Mouse (Mus musculus) adrenal gland, postnatal 25 days (tissue): ENCODE data around the gene Vmn1r188. TPM values are rescaled to one million over a fixed set of nuclear protein-coding genes. Genes with fewer than 3 reads are reported as not detected.
"Not testable (repeated sequence)": the region's sequence is repeated elsewhere in the genome, so short reads cannot be mapped to it uniquely, and the experiment has no call there.

ENCODE experiments used
- DNase-seq: peaks from one replicate; pipeline ENCODE4 v3.0.0; 2021; ENCODE audit warnings: mixed read lengths
- long read RNA-seq: library from polyadenylated mRNA; stranded (forward); transcript quantifications from one replicate; pipeline ENCODE4 v2.0.0, GENCODE M21; 2021
- total RNA-seq: library from RNA; stranded (reverse); gene quantifications from 2 replicates; pipeline ENCODE4 v1.2.3, GENCODE M21; 2021

The Vmn1r188 gene
- total RNA-seq = not detected in 2 replicates
- long read RNA-seq = 0 reads

DNA sequence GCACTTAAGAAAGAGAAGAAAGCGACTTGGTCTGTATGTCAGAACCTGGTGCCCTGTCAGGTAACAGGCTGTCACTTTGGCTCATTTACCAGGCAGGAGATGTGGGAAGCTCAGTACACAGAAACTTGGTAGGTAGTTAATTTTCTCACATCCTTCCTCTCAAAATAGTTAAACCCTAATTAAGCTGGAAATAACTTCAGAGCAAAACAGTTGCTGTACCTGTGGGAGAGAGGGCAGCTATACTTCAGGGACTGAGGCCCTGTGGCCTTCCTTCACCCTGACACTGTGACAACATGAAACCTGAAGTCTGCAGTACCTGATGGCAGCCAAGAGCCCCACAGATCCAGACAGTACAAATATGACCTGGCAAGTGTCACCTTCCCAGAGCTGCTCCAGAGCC lies at the start of gene Vmn1r188:
Gene Vmn1r188, plus strand, starts transcription at position 301 of the 400 bp plus-strand sequence.
- not testable (repeated sequence) for DNase-seq

DNA sequence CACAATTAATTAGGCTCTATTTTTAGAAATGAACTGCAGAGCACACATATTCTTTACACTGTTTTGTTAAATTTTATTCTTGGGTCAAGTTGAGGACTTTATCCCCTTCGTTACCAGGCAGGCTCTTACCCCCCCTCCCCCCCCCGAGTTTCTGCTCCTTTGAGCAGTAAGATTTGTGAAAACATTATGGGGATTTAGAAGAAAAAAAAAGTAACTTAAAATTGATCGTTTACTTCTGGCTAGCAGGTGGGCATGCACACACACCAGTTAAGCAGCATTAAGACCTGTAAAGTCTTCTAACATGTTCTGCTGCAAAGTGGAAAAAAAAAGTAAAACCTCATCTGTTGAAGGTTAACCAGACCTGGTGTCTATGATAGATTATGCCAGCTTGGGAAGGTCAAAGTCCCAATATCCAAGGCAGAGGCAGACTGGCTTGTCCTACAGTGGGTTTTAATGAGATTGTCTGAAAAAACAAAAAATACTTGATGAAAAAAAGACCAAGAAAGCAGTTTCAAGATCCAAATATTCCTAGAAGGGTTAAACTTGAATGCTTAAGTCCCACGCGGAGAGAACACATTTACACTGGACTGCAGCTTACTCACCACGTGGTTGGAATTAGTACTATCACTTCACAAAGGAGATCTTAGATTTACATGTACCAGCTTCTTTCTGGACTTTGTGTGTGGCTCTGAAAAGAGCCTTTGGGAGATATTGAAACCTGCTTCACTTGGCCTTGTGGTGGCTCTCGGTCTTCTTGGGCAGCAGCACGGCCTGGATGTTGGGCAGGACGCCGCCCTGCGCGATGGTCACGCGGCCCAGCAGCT lies 49.6 kb upstream of the Vmn1r188 start:
- DNase-seq = no peak

DNA sequence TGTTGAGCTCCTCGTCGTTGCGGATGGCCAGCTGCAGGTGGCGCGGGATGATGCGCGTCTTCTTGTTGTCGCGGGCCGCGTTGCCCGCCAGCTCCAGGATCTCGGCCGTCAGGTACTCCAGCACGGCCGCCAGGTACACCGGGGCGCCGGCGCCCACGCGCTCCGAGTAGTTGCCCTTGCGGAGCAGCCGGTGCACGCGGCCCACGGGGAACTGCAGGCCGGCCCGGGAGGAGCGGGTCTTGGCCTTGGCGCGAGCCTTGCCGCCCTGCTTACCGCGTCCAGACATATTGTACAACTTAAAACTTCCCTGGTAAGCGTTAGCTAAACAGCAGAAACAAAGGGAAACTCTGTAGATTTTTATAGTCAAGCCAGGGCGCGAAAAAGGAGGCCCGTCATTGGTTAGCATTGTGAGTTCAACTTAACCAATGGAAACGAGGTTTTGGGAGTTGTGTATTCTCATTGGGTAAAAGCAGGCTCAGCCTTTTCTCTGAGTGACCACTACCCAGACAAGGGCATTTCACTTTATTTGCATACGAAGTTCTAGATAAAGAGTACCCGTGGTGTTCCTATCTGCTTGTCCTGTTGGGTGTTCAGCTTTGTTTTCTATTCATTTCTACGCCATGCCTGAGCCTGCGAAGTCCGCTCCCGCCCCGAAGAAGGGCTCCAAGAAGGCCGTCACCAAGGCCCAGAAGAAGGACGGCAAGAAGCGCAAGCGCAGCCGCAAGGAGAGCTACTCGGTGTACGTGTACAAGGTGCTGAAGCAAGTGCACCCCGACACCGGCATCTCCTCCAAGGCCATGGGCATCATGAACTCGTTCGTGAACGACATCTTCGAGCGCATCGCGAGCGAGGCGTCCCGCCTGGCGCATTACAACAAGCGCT lies 48.7 kb upstream of the Vmn1r188 start, which contains the start of the genes Hist1h2ah and Hist1h2bk:
Gene Hist1h2ah, minus strand, starts transcription at position 302 of the 882 bp plus-strand sequence.
Gene Hist1h2bk, plus strand, starts transcription at position 604 of the 882 bp plus-strand sequence.
- DNase-seq = peak; percentile 70

DNA sequence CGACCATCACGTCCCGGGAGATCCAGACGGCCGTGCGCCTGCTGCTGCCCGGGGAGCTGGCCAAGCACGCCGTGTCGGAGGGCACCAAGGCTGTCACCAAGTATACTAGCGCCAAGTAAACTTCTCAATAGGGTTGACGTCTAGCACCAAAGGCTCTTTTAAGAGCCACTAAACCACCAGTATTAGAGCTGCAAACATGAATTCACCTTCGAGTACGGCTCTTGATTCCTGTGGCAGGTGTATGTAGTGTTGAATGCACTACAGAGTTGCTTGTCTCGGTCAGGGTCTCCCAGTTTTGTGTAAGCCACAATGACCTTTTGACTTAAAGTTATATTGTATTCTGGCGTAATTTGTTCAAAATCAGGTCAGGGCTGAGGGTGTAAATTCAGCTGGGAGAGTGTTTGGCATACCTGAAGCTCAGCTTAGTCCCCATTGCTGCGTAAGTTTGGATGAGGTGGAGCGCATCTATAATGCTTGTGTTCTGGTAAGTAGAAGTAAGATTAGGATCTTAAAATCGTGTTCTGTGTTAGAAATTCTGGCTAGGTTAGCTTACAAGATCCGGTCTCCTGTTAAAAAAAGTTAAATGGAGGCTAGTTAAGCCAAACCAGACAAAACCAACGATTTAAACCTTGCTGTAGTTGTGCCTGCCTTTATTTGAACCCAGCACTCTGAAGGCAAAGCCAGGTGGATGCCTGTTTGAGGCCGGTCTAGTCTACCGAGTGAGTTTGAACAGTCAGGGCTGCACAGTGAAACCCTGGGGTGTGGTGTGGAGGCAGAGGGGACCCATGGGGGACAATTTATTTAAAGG lies 47.9 kb upstream of the Vmn1r188 start:
- no peak for DNase-seq

DNA sequence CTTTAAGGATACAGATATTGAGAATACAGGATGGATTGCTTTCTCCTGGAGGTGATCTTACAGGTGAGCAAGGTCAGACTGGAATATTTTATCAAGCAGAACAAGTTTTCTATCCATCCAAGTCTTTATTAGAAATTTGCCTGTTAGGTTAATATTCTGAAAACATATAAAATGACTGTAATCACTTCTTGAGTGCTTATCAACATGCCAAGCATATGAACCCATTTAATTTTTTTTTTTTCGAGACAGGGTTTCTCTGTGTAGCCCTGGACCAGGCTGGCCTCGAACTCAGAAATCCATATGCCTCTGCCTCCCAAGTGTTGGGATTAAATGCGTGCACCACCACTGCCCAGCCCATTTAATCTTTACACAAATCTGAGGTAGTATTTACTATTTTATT lies 47.3 kb upstream of the Vmn1r188 start:
- DNase-seq = no peak

DNA sequence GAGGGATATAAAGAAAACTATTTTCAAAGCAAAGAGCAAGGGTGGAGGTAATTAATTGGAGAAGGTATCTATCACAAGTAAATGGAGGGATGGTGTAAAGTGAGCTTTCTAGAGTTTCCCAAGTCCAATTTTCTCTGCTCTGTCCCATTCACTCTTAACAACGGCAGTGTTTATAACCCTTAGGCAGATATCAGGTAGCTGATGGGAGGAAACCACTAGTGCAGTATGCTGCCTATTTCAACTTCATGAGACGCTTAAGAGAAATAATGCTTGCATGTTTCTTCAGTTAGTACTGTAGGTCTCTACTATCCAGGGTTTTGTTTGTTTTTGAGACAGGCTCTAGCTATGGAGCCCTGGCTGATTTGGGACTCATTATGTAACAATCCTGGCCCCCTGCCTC lies 46.8 kb upstream of the Vmn1r188 start:
- DNase-seq = no peak

DNA sequence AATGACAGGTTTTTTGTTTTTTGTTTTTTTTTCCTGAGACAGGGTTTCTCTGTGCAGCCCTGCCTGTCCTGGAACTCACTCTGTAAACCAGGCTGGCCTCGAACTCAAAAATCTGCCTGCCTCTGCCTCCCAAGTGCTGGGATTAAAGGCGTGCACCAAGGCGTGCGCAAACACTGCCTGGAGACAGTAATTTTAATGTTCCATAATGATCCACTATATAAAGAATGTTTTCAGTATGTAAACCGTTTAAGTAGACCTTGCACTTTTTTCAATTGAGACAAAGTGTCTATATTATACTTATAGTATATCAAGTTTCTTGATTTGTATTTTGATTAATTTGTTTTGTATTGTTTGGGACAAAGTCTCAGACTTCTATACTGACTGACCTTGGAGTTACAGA lies 44.9 kb upstream of the Vmn1r188 start:
- DNase-seq = no peak

DNA sequence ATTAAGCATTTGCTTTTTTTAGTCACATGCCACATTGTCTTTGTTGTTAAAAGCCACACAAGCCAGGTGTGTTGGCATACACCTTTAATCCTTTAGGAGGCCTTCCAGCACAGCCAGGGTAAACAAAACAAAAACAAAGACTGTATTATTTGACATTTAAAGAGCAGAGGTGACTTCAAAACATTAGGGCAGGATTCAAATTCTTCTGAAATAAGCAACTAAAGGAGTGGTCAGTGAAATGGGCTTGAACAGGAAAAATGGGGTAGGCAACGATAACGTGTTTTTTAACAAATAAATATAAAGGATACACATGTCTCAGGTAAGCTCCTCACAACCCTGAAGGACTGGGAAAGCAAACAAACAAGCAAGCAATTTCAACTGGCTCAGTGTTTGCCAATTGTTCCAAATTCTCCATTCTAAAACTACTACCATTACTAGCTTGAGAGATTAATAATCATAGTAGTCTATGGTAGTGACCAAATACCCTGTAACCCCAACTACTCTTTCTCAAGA lies 44.2 kb upstream of the Vmn1r188 start:
- no peak for DNase-seq

DNA sequence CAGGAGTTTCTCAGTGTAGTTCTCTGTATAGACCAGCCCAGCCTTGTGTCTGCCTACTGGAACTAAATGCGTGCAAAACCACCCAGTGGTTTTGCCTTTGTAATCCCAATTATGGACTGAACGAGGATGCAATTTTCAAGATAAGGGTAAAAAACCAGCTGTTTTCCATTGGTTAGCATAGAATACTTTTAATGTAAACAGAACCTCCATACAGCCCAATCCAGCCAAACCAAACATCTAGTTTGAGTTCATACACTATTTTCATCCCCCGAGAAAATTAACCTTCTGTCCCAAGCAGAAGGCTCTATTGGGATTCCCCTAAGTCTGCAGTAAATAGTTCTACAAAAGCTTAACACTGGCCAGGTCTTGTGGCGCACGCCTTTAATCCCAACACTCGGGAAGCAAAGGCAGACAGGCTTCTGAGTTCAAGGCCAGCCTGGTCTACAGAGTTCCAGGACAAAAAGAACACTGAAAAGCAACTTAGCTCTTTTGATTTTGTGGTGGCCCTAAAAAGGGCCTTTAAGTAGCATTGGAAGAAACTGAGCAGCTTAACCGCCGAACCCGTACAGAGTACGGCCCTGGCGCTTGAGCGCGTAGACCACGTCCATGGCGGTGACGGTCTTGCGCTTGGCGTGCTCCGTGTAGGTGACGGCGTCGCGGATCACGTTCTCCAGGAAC lies 43.6 kb upstream of the Vmn1r188 start:
- no peak for DNase-seq

DNA sequence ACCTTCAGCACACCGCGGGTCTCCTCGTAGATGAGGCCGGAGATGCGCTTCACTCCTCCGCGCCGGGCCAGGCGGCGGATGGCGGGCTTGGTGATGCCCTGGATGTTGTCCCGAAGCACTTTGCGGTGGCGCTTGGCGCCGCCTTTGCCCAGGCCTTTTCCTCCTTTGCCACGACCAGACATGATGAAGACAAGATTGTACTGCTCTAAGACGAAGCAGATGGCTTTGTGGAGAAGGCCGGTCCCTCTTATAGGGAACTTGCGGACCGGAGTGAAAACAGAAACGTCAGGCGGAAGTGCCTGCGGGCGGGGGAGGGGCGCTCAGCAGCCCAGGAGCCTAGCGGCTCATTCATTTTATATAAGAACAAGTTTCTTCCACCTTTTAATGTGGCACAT lies 43.1 kb upstream of the Vmn1r188 start, which contains the start of gene Hist1h4i:
Gene Hist1h4i, minus strand, starts transcription at position 221 of the 395 bp plus-strand sequence.
- DNase-seq = peak; percentile 94

DNA sequence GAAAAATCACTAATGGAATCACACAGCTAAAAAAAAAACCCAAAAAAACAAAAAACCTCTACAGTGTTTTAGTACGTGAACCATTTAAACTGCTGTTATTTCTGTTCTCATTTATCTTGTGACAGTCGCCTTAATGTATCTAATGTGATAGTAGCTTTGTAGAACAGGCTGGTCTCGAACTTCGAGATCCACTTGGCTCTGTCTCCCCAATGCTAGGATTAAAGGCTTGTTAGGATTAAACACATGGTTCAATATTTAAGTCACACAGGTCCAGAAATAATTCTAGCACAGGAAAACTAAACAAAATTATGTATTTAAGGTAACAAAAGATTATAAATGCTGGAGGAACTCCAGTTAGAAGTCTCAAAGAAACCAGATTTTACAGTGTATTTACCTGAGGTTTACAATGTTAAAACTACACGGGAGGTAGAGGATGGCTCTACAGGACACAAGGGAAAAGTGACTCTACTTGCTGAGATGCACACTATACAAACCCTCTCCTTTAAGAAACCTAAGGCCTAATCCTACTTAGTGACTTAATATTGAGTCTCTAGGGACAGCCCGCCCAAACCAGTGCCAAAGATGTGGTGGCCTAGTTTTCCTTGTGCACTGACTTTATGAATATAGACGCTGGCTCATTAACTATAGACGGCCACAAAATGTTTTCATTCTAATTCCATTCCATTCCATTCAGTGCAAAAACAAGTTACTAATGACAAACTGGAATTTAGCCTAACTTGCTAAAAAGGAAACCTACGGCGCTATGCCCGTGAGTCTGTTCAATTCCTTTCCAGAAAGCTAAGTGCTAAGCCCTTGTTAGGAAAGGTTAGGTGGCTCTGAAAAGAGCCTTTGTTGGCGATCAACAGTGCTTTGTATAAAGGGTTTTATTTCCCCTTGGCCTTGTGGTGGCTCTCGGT lies 42.3 kb upstream of the Vmn1r188 start:
- DNase-seq = no peak

DNA sequence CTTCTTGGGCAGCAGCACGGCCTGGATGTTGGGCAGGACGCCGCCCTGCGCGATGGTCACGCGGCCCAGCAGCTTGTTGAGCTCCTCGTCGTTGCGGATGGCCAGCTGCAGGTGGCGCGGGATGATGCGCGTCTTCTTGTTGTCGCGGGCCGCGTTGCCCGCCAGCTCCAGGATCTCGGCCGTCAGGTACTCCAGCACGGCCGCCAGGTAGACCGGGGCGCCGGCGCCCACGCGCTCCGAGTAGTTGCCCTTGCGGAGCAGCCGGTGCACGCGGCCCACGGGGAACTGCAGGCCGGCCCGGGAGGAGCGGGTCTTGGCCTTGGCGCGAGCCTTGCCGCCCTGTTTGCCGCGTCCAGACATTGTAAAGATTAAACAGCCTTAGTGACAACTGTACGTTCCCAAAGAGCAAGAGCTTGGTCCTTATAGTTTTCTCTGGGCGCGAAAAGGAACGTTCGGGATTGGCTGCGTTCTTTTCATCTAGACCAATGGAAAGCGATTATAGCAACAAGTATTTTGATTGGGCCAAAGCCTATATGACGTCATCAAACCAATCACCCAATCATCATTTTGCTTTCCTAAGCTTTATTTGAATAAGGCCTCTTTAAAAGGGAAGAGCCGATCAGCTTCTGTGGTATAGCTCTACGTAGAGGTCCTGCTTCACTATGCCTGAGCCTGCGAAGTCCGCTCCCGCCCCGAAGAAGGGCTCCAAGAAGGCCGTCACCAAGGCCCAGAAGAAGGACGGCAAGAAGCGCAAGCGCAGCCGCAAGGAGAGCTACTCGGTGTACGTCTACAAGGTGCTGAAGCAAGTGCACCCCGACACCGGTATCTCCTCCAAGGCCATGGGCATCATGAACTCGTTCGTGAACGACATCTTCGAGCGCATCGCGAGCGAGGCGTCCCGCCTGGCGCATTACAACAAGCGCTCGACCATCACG lies 41.4 kb upstream of the Vmn1r188 start, which contains the start of the genes Hist1h2ag and Hist1h2bj:
Gene Hist1h2ag, minus strand, starts transcription at position 377 of the 935 bp plus-strand sequence.
Gene Hist1h2bj, plus strand, starts transcription at position 647 of the 935 bp plus-strand sequence.
- peak; percentile 65 for DNase-seq

DNA sequence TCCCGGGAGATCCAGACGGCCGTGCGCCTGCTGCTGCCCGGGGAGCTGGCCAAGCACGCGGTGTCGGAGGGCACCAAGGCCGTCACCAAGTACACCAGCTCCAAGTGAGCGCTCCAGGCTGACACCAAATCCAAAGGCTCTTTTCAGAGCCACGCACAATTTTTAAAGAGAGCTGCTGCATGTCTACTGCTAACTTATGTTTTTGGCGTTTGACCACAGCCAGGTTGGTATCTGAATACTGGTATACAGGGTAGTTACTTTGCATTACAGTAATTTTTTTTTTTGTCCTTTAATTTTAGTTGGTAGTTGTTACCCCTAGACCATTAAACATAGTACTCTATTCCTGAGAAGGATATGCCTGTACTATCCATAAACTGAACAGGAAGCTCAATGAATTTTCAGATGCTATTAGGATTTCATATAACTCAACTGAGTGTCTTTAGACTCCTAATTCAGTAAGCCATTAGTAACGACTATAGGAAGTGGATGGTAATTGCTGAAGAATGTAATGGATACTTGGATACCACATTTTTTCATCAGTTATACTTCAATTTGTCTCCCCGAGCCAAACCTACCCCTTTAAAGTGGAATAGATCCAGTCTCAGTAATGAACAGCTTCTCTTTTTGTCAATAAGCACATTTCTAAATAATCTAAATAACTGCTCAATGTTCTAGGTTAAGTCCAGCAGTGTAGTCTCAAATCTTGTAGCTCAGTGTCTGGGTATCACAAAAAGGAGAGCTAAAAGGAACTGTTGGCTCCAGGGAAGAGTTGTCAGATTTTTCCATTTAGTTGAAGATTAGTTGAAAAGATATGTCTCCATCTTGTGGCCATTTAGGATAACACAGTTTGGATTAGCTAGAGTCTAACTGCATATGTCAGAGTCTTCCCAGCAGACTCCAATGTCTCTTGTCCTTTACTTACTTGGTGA lies 40.5 kb upstream of the Vmn1r188 start:
- DNase-seq = no peak

DNA sequence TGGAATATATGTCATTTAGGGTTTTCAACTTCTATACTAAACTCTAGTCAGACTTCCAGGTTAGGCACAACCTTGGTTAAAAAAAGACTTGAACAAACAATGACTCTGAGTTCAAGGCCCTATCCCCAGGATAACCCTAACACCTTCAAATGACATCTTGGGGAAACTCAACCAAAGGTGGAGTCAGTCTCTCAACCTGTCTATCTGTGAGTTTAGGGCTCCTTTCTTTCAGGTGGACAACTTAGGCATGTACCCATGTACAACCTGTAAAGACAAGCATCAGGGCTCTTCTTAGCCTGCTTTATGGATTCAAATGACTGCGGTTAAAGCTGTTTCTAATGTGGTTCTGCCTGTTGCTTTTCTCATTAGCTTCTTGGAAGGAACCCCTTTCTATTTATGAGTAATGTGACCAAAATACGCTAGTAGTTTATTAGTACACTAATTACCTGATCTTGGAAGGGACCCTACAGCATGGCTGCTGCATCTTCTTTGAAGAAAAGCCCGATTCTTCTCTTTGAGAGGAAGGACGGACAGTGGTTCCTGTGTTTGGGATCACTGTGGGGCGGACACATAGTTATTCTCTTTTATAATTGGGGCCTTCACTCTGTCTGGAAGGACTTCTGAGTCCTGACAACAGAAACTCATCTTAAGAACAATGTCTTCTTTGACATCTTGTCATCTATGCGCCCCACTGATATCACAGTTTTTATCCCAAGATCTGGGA lies 39.6 kb upstream of the Vmn1r188 start:
- DNase-seq = no peak

DNA sequence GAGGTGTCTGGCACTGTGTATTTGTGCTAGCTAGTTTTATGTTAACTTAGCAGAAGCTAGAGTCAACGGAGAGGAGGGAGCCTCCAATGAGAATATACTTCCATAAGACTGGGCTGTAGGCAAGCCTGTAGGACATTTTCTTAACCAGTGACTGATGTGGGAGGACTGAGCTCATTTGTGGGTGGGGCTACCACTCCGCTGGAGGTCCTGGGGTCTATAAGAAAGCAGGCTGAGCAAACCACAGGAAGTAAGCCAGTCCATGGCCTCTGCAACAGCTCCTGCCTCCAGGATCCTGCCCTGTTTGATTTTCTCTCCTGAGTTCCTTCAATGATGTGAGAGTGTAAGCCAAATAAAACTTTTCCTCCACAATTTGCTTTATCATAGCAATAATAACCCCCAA lies 38.9 kb upstream of the Vmn1r188 start:
- DNase-seq = no peak

DNA sequence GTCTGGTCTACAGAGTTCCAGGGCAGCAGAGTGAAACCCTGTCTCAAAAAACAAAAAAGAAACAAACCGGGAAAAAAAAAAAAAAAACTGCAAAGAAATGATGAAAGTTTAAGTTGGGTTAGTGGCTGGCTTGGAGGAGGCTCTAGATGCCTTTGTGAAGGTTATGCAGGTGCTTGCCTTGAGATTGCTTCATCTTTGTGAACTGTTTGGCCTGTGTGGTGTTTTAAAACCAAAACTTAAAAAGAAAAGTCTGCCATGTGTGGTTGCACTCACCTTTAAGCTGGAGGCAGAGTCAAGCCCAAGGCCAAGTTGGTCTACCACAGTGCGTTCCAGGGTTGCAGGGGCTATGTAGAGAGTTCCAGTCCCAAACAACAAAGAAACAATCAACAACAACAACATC lies 35.2 kb upstream of the Vmn1r188 start:
- DNase-seq = no peak
